8 mouse cellular contexts compared by ENCODE assay signal in the genomic region with DNA sequence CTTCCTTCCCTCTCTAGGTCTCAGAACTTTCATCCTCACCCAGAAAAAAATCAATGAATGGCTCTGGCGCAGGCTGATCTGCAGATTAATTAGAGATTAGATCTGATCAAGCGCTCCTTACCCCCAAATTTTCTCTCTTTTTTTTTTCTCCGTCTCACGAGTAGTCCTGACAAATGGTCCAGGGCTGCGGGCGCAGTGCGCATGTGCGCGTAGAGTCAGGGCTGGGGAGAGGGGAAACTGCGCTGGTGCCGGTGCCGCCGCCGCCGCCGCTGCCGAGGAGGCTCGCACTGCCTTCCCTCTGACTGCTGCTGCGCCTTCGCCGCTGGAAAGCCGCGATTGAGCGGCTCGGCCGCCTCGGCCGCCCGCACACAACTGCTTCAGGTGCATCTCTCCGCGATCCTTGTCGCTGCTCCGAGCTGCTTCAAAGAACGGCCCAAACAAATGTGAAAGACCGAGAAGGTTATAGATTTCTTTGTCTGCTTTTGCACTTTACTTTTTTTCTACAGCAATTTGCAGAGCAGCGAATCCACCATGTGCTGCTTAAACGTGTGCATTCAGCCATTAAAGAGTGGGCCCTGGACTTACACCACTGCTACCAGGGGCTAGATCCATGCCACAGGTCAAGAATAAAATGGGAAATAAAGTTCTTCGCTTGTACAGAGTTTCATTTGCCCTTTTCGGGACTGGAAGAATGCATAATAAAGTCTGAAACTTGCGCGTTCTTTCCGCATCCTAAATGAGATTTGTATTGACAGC. TPM values are rescaled to one million over a fixed set of nuclear protein-coding genes. Genes with fewer than 3 reads are reported as not detected.
DNase-seq lines count a peak whose midpoint lies in the region; ATAC-seq and TF ChIP-seq lines count a peak whose summit lies in the region.

A gene (minus strand): TSS at position 182 of the 756 bp plus-strand sequence.

- TF ChIP-seq POLR2A in brain, embryonic 14.5 days (IDR thresholded peaks at IDR 0.05; ENCODE audit: borderline replicate concordance, extremely low read depth, insufficient read depth, insufficient read length, poor library complexity, severe bottlenecking), result peak; percentile 77

- no peaks in the 10 kb centered on the region for H3K27me3 ChIP-seq in forebrain, embryonic 10.5 days (ENCODE audit: poor library complexity, severe bottlenecking)
- H3K27me3 ChIP-seq in heart, embryonic 15.5 days, result no peaks in the 10 kb centered on the region
- H3K27me3 ChIP-seq in liver, embryonic 13.5 days, result peaks cover 36% of the 10 kb centered on the region
- H3K27me3 ChIP-seq in stomach, embryonic 15.5 days (replicated peaks), result no peaks in the 10 kb centered on the region

- H3K4me3 ChIP-seq in forebrain, embryonic 10.5 days, result peak within 1 kb of the TSS; percentile 86
- peak within 1 kb of the TSS; percentile 90 for H3K4me3 ChIP-seq in heart, embryonic 15.5 days
- peak within 1 kb of the TSS; percentile 70 for H3K4me3 ChIP-seq in liver, embryonic 13.5 days (replicated peaks)
- peak within 1 kb of the TSS; percentile 92 for H3K4me3 ChIP-seq in stomach, embryonic 15.5 days (replicated peaks)

- peaks cover 35% of the 10 kb centered on the region for H3K4me1 ChIP-seq in forebrain, embryonic 10.5 days
- H3K4me1 ChIP-seq in heart, embryonic 15.5 days (replicated peaks), result peaks cover 10% of the 10 kb centered on the region
- H3K4me1 ChIP-seq in liver, embryonic 13.5 days (replicated peaks), result peaks cover 11% of the 10 kb centered on the region
- H3K4me1 ChIP-seq in stomach, embryonic 15.5 days, result peaks cover 8% of the 10 kb centered on the region; the same call in 1 of the 2 replicates

- under 1% methylated on average over 42 of the region's 42 CpGs for WGBS in forebrain, embryonic 10.5 days
- 3% methylated on average over 42 of the region's 42 CpGs for WGBS in heart, embryonic 15.5 days
- 2% methylated on average over 42 of the region's 42 CpGs for WGBS in liver, embryonic 13.5 days (ENCODE audit: insufficient replicate concordance)
- 3% methylated on average over 42 of the region's 42 CpGs for WGBS in stomach, embryonic 15.5 days

- H3K4me2 ChIP-seq in heart, embryonic 15.5 days, result peak within 1 kb of the TSS; percentile 92
- peak within 1 kb of the TSS; percentile 88 for H3K4me2 ChIP-seq in liver, embryonic 13.5 days
- peak within 1 kb of the TSS; percentile 77 for H3K4me2 ChIP-seq in stomach, embryonic 15.5 days

- no peak for TF ChIP-seq CTCF in brain, embryonic 14.5 days (IDR thresholded peaks at IDR 0.05; ENCODE audit: borderline replicate concordance, extremely low read depth, insufficient read depth, insufficient read length)

- ATAC-seq in heart, embryonic 15.5 days (replicated peaks; ENCODE audit: insufficient number of reproducible peaks, insufficient read depth, low FRiP score, low read depth), result peak; percentile 78; the same call in 1 of the 2 replicates
- ATAC-seq in liver, embryonic 13.5 days (ENCODE audit: low read depth), result peak; percentile 55
- peak; percentile 79 for ATAC-seq in stomach, embryonic 15.5 days (ENCODE audit: insufficient read depth, low FRiP score, low read depth)

- peak; percentile 92 for DNase-seq in CD4-positive helper T cell, adult 2 months (ENCODE audit: low read depth, low spot score)
- DNase-seq in brain, embryonic 14.5 days (ENCODE audit: low read depth), result peak; percentile 97
- peak; percentile 88 for DNase-seq in forebrain, embryonic 10.5 days (ENCODE audit: extremely low spot score, low spot score)
- DNase-seq in kidney, postnatal 14 days, result peak; percentile 93
- peak; percentile 67 for DNase-seq in liver, embryonic 13.5 days
- peak; percentile 77 to 84 for DNase-seq in natural killer cell, adult 2 months (ENCODE audit: low spot score in 2 of 2)

- peak within 1 kb of the TSS; percentile 98 for H3K27ac ChIP-seq in forebrain, embryonic 10.5 days
- peak within 1 kb of the TSS; percentile 92 for H3K27ac ChIP-seq in heart, embryonic 15.5 days
- H3K27ac ChIP-seq in liver, embryonic 13.5 days, result peak within 1 kb of the TSS; percentile 67
- peak within 1 kb of the TSS; percentile 95 for H3K27ac ChIP-seq in stomach, embryonic 15.5 days

- peaks cover 5% of the 10 kb centered on the region; the same call in 1 of the 2 replicates for H3K36me3 ChIP-seq in forebrain, embryonic 10.5 days (replicated peaks)
- no peaks in the 10 kb centered on the region for H3K36me3 ChIP-seq in heart, embryonic 15.5 days
- no peaks in the 10 kb centered on the region for H3K36me3 ChIP-seq in liver, embryonic 13.5 days
- no peaks in the 10 kb centered on the region for H3K36me3 ChIP-seq in stomach, embryonic 15.5 days

- peak within 1 kb of the TSS; percentile 87 for H3K9ac ChIP-seq in heart, embryonic 15.5 days
- H3K9ac ChIP-seq in liver, embryonic 13.5 days, result peak within 1 kb of the TSS; percentile 72
- H3K9ac ChIP-seq in stomach, embryonic 15.5 days, result peak within 1 kb of the TSS; percentile 80

- H3K9me3 ChIP-seq in forebrain, embryonic 10.5 days, result no peaks in the 10 kb centered on the region
- H3K9me3 ChIP-seq in heart, embryonic 15.5 days (replicated peaks), result no peaks in the 10 kb centered on the region
- H3K9me3 ChIP-seq in liver, embryonic 13.5 days (replicated peaks), result no peaks in the 10 kb centered on the region
- no peaks in the 10 kb centered on the region for H3K9me3 ChIP-seq in stomach, embryonic 15.5 days

RNA-seq across cellular contexts. Expression of the gene that starts here (rescaled TPM):
- 27.8 and 37.8 TPM in 2 replicates for polyA plus RNA-seq in brain, embryonic 14.5 days (2012; rRNA removed)
- polyA plus RNA-seq in forebrain, embryonic 10.5 days (2016; fragmentation: Nextera tagmentation; extraction: Ambion mirVana), result 17.6 and 18.5 TPM in 2 replicates
- polyA plus RNA-seq in heart, embryonic 15.5 days (2015; fragmentation: Nextera tagmentation; extraction: Ambion mirVana), result 7.4 and 8.3 TPM in 2 replicates
- 1.7 and 2.5 TPM in 2 replicates for polyA plus RNA-seq in liver, embryonic 13.5 days (2015; fragmentation: Nextera tagmentation; extraction: Ambion mirVana)
- polyA plus RNA-seq in stomach, embryonic 15.5 days (2015; fragmentation: Nextera tagmentation; extraction: Ambion mirVana), result 11.6 and 12.2 TPM in 2 replicates

Comparison
In these comparisons a context has a peak if more than half of its experiments do, and no peak if none do; other contexts are left out.
1. Peak in every context shown above with its lines: DNase-seq, ATAC-seq, H3K4me3 ChIP-seq and H3K27ac ChIP-seq.